Mouse (Mus musculus) G1E-ER4 (cell line): ENCODE measurements around the gene Polr3gl. TPM values are rescaled to one million over a fixed set of nuclear protein-coding genes. Genes with fewer than 3 reads are reported as not detected.

Experiments used
- GATA1 ChIP-seq: IDR thresholded peaks from one replicate; pipeline ENCODE4 v1.8.0; 2012; ENCODE audit warnings: low read length, inconsistent platforms
- polyA plus RNA-seq: library from polyadenylated mRNA; stranded (reverse); fragments of >175 nt; gene quantifications from 2 replicates; pipeline ENCODE4 v1.2.3, GENCODE M21; 2012

Polr3gl gene
- polyA plus RNA-seq, 1 experiment: 14.7 TPM

DNA sequence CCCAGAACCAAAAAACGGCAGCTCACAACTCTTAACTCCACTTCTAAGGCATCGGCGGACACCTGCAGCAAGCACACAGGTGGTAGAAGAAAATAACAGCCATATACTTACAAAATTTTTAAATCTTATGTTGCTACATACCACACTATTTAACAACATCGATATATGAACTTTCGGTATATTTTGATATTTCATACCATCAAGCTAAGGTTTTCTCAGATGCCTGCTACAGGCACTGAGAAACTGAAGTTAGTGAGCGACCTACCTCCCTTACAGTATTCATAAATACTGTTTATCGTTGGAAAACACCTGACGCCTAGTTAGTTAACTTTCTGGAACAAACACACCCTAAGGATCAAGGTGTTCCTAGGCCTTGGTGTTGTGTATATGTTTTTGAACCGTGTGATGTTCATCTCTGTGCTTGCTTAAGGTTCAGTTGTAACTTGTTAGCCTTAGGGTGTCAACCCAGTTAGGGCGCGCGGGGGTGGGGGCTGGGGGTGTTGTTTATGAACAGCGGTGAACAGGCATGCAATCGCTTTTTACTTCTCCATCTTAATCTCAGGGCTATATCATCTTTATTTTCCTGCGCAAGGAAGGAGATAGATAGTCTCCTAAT lies 37.9 kb downstream of the Polr3gl start:
- TF ChIP-seq GATA1: no peak

DNA sequence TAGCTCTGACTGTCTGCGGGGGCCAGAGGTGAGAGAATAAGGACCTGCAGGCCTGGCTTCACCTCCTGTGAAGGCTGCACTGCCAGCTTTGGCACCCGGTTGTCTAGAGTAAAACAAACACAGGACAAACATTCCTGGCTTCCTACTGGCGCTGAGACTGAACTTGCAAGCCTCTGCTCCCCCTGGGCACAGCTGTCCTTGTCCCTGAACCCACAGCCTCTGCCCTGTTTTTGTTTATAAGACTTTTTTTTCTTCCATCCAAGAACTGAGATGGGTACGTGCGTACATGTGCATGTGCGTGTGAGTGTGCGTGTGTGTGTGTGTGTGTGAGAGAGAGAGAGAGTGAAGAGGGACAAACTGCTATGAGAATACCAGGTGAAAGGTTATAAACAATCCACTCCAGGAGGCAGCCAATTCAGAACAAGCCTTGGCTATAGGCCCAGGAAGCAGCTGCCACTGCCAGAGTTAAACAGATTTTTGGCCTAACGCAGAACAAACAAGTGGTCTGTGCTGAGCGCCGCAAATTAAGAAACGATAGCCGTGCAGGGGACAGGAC lies 38.9 kb downstream of the Polr3gl start:
- no peak for TF ChIP-seq GATA1

GRCm38 (mm10) chr3:96554251-96554650 lies 39.7 kb downstream of the Polr3gl start:
- TF ChIP-seq GATA1: no peak

DNA sequence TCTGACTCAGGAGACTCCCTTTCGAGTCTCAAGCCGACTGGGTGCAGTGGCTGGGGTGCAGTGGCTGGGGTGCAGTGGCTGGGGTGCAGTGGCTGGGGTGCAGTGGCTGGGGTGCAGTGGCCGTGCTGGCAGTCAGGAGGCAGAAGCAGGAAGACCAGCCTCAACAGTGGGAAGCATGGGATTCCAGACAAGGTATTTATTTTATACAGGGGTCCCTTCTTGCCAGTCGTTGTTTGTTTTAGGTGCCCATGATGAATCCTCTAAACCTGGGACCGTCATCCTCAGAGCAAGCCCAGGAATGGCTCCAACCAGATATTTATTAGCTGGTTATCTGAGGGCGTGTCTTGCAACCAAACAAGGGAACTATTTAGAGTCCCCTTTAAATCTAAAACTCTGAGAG lies 40.4 kb downstream of the Polr3gl start:
- TF ChIP-seq GATA1: no peak

GRCm38 (mm10) chr3:96551890-96552289 lies 42.1 kb downstream of the Polr3gl start:
- TF ChIP-seq GATA1: no peak

GRCm38 (mm10) chr3:96551203-96551602 lies 42.8 kb downstream of the Polr3gl start:
- no peak for TF ChIP-seq GATA1

- TF ChIP-seq GATA1: no peak
These were observed 44.6 kb downstream of the Polr3gl start for GRCm38 (mm10) chr3:96549346-96549745.

- TF ChIP-seq GATA1: no peak
These were observed 45.2 kb downstream of the Polr3gl start for GRCm38 (mm10) chr3:96548824-96549223.

- no peak for TF ChIP-seq GATA1
These were observed 46.5 kb downstream of the Polr3gl start for GRCm38 (mm10) chr3:96547389-96547960.

DNA sequence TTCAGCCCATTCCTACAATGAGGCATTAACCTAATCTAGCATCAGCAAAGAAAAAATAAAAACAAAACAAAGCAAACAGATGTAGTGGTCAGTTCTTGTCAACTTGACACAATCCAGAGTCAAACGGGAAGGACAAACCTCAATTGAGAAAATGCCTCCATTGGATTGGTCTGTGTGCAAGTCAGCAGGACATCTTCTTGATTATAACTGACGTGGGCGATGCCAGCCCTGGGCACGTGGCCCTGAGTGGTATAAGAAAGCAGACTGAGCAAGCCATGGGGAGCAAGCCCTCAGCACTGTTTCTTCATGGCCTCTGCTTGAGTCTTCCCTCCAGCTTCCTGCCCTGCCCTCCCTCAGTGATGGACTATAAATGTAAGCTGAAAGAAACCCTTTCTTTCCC lies 47.1 kb downstream of the Polr3gl start:
- no peak for TF ChIP-seq GATA1

DNA sequence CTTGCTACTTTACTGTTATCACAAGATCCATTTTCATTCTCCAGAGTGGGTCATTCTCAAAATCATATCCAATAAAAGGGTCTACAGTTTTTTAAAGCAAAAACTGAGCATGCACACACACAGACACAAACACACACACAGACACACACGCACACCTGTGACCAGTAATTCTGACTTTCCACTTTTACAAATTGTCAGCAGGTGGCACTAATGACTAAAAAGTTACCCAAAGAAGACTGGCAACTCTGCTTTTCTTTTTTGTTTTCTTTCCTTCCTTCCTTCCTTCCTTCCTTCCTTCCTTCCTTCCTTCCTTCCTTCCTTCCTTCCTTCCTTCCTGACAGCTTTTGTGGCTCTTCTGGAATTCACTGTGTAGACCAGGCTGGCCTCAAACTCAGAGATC lies 48.4 kb downstream of the Polr3gl start:
- no peak for TF ChIP-seq GATA1

DNA sequence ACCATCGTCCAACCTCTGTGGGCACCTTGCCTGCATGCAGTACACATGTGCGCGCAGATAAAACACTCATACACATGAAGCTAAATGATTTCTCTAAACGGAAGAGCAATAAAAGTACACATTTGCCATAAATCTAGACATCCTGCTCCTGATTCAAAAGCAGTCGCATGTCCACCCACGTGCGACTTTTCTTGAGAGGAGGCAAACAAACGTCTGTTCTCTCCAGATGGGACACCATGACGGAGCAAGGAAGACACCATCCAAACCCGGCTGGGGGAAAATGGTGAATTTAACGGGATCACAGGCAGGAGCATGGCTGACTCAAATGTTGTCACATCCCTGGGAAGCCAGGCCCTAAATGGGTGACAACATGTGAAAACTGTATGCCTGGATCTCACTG lies 50.6 kb downstream of the Polr3gl start:
- TF ChIP-seq GATA1: no peak

GRCm38 (mm10) chr3:96542554-96542953 lies 51.4 kb downstream of the Polr3gl start:
- no peak for TF ChIP-seq GATA1

DNA sequence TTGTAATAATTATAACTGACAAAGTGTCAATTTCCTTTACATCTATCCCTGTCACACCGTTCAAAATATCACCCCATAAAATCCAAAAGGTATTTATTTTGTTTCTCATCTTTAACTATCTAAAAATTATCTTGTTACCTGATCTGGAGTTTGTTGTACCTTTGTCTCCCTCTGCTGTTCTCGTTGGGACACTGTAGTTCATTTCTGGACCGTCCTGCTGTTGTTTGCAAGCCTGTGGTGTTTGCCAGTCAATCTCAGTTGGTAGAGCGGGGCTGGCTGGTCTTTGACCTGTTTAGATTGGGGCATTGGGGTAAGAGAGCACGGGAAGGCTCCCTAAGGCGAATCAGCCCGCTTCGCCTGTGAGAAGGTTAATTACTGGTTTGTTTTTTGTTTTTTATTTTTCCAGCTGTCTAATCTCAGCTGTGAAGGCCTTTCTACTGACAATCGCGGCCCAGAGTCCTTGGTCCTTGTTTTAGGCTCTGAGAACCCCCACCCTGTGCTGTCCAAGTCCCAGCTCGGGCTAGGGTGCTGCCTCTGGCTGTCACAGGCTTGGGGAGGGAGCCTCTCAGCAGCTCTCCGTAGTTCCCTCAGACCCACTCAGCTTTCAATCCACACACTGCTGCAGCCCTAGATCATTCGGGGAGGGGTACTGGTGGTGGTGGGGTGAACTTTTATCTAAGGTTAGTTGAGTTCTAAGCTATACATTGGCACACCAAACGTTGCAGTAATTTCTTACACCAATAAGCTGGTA lies 52.5 kb downstream of the Polr3gl start:
- no peak for TF ChIP-seq GATA1

GRCm38 (mm10) chr3:96540740-96541139 lies 53.2 kb downstream of the Polr3gl start:
- no peak for TF ChIP-seq GATA1

DNA sequence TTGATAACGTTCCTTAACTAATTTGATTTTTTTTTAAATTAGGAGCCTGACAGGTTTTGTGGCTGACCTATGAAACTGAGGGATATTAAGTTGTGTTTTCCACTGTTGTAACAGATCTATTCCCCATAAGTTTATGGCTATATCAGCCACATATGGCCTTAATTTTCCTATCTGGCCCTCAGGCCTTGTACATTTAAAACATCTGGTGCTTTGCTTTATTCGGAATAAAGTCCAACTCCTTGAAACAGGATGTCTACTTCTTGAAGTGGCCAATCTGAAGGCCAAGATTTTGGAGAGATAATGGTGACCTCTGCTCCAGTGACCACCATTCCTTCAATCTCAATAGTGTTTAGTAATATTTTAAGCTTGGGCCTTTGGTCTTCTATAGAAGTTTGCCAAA lies 54.7 kb downstream of the Polr3gl start:
- TF ChIP-seq GATA1: no peak
